Mouse (Mus musculus) CH12.LX (cell line): ENCODE results near the gene Pgm5. TPM values are rescaled to one million over a fixed set of nuclear protein-coding genes. Genes with fewer than 3 reads are reported as not detected.
A peak's percentile ranks its signal among the peaks of the same experiment; 100 is the strongest.

Source experiments
- DNase-seq: peaks from one replicate; pipeline ENCODE4 v3.0.0-alpha.2; 2013; ENCODE audit errors: extremely low read depth
- H3K27ac ChIP-seq: 2 replicates; pipeline ENCODE4 v1.5.1; 2012; ENCODE audit warnings: low read depth, mild to moderate bottlenecking, control low read depth, moderate library complexity; ENCODE audit not compliant: insufficient read depth
- H3K27me3 ChIP-seq: replicated peaks from 2 replicates; pipeline ENCODE3; 2012; ENCODE audit warnings: inconsistent platforms
- H3K36me3 ChIP-seq, 2 experiments: replicated peaks in 1 of 2; 2 replicates each; pipeline versions ENCODE3 to v1.6.1; 2012; ENCODE audit warnings: inconsistent platforms in 1 of 2, low read length in 1 of 2, mild to moderate bottlenecking in 1 of 2, mixed read lengths in 1 of 2, moderate library complexity in 1 of 2; ENCODE audit not compliant: control insufficient read depth in 1 of 2, insufficient read depth in 1 of 2
- H3K4me1 ChIP-seq, 2 experiments: 2 replicates each; pipeline ENCODE4 v1.6.1; 2012; ENCODE audit warnings: inconsistent platforms in 1 of 2, moderate library complexity in 1 of 2; ENCODE audit not compliant: insufficient read depth in 2 of 2, control insufficient read depth in 1 of 2
- H3K4me2 ChIP-seq: 2 replicates; pipeline ENCODE4 v1.6.1; 2012; ENCODE audit warnings: low read depth, mild to moderate bottlenecking, control low read depth; ENCODE audit not compliant: poor library complexity, insufficient read depth, severe bottlenecking
- H3K4me3 ChIP-seq, 3 experiments: fragments of 150-350 bp in 1 of 3; sonication (generic) in 1 of 3; replicated peaks in 1 of 3; 2 replicates each; pipeline versions ENCODE3 to v1.5.1; 2011 to 2012; ENCODE audit warnings: low read depth in 2 of 3, low read length in 2 of 3, mild to moderate bottlenecking in 2 of 3, moderate library complexity in 2 of 3, control low read depth in 1 of 3, improper control_type of control experiment in 1 of 3, inconsistent platforms in 1 of 3, mixed read lengths in 1 of 3; ENCODE audit not compliant: poor library complexity in 1 of 3
- H3K79me2 ChIP-seq: replicated peaks from 2 replicates; pipeline ENCODE4 v1.6.1; 2012; ENCODE audit warnings: mild to moderate bottlenecking, moderate library complexity; ENCODE audit not compliant: control insufficient read depth, poor library complexity, insufficient read depth, severe bottlenecking; ENCODE audit errors: extremely low read depth
- H3K9ac ChIP-seq: 2 replicates; pipeline ENCODE4 v1.6.1; 2012; ENCODE audit warnings: low read depth, mild to moderate bottlenecking, control low read depth, moderate library complexity; ENCODE audit not compliant: insufficient read depth
- H3K9me3 ChIP-seq: replicated peaks from 2 replicates; pipeline ENCODE3; 2012; ENCODE audit warnings: low read length, inconsistent platforms, mixed read lengths
- CHD1 ChIP-seq: IDR thresholded peaks from 2 replicates; pipeline ENCODE4 v1.6.1; 2012; ENCODE audit warnings: low read depth, low read length, improper control_type of control experiment, inconsistent platforms
- CTCF ChIP-seq, 2 experiments: IDR thresholded peaks in 1 of 2; conservative IDR thresholded peaks in 1 of 2; 2 replicates each; pipeline ENCODE4 v1.5.1; 2011 to 2012; ENCODE audit warnings: low read depth in 2 of 2, low read length in 2 of 2, improper control_type of control experiment in 1 of 2, inconsistent platforms in 1 of 2, mild to moderate bottlenecking in 1 of 2, moderate library complexity in 1 of 2
- EP300 ChIP-seq: IDR thresholded peaks from 2 replicates; pipeline ENCODE4 v1.6.1; 2011; ENCODE audit warnings: low read length, improper control_type of control experiment
- ETS1 ChIP-seq: conservative IDR thresholded peaks from 2 replicates; pipeline ENCODE4 v1.6.1; 2012; ENCODE audit warnings: low read depth, mild to moderate bottlenecking, inconsistent platforms, low read length, improper control_type of control experiment, moderate library complexity
- JUN ChIP-seq: IDR thresholded peaks from 2 replicates; pipeline ENCODE4 v1.6.1; 2011; ENCODE audit warnings: low read depth, mild to moderate bottlenecking, low read length, improper control_type of control experiment, moderate library complexity; ENCODE audit not compliant: insufficient read depth
- MAX ChIP-seq: IDR thresholded peaks from 2 replicates; pipeline ENCODE4 v1.6.1; 2011; ENCODE audit warnings: low read length, improper control_type of control experiment
- MAZ ChIP-seq: IDR thresholded peaks from 2 replicates; pipeline ENCODE4 v1.6.1; 2012; ENCODE audit warnings: low read depth, mild to moderate bottlenecking, inconsistent platforms, low read length, improper control_type of control experiment, moderate library complexity
- MEF2A ChIP-seq: IDR thresholded peaks from 2 replicates; pipeline ENCODE4 v1.6.1; 2014; ENCODE audit warnings: low read depth, mild to moderate bottlenecking, inconsistent platforms, low read length, improper control_type of control experiment, borderline replicate concordance
- MYC ChIP-seq: IDR thresholded peaks from 2 replicates; pipeline ENCODE4 v1.6.1; 2011; ENCODE audit warnings: low read depth, mild to moderate bottlenecking, improper control_type of control experiment, low read length
- NELFE ChIP-seq: IDR thresholded peaks from 2 replicates; pipeline ENCODE4 v1.6.1; 2011; ENCODE audit warnings: low read depth, low read length, improper control_type of control experiment
- NRF1 ChIP-seq: IDR thresholded peaks from 2 replicates; pipeline ENCODE4 v1.6.1; 2014; ENCODE audit warnings: low read depth, mild to moderate bottlenecking, inconsistent platforms, low read length, improper control_type of control experiment, moderate library complexity
- TCF12 ChIP-seq: IDR thresholded peaks from 2 replicates; pipeline ENCODE4 v1.6.1; 2014; ENCODE audit warnings: low read depth, mild to moderate bottlenecking, inconsistent platforms, low read length, improper control_type of control experiment
- USF1 ChIP-seq: IDR thresholded peaks from 2 replicates; pipeline ENCODE4 v1.6.1; 2014; ENCODE audit warnings: low read depth, mild to moderate bottlenecking, inconsistent platforms, low read length, improper control_type of control experiment
- dilution Hi-C: fragments of 300-500 bp; cut with MboI; formaldehyde crosslinking; loops from 2 replicates; pipeline ENCODE4 v1.14.3; 2020; ENCODE audit warnings: low sequenced_read_pairs; ENCODE audit not compliant: extremely low pct_unique_long_range_greater_than_20kb, extremely low pct_ligation_motif_present
- in situ Hi-C: fragments of 300-500 bp; cut with MboI; formaldehyde crosslinking; loops from 3 replicates; pipeline ENCODE4 v1.14.3; 2019; ENCODE audit warnings: low sequenced_read_pairs, low pct_ligation_motif_present, low pct_unique_long_range_greater_than_20kb, mixed read lengths
- polyA plus RNA-seq: library from polyadenylated mRNA; unstranded; fragments of >175 nt; gene quantifications from 2 replicates; pipeline ENCODE4 v1.2.1, GENCODE M21; 2012; ENCODE audit warnings: low read depth; ENCODE audit not compliant: insufficient read length
- total RNA-seq, 2 experiments: library from RNA; depleted of rRNA; stranded (reverse); fragments of 300-350 nt in 1 of 2; fragments of >200 nt in 1 of 2; gene quantifications; 2 replicates each; pipeline ENCODE4 v1.2.3; 2012 to 2014

The Pgm5 gene
- total and polyA plus RNA-seq, 3 experiments = not detected

DNA sequence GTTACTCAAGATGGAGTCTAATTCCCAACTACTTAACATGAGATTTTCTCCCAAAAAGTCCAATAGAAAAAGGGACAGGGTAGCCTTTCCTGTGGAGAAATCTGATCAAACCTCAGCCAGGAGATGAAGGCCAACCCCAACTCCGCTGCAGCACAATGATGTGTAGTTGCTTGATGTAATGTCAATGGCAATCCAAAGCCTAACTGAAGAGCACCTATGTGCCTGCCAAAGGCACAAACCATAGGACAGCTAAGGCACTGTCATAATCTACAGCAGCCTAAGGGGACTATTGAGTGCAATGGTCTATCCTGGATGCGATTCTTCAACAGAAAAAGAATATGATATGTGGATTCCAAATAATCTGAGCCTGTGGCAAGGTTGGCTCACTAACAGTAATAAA lies 41.2 kb upstream of the Pgm5 start:
- Histone ChIP-seq H3K4me3 (no peak overlapping the region), H3K79me2 (no peaks in the 10 kb centered on the region), H3K27me3 (no peaks in the 10 kb centered on the region), H3K27ac (no peak overlapping the region), H3K9ac (no peak overlapping the region), H3K4me2 (no peak overlapping the region), H3K4me1 (no peaks in the 10 kb centered on the region), H3K36me3 (no peaks in the 10 kb centered on the region), H3K9me3 (peaks cover 15% of the 10 kb centered on the region)
- dilution Hi-C loops (no loop called here), in situ Hi-C loops (no loop called here)
- TF ChIP-seq NRF1 (no peak), ETS1 (no peak), JUN (no peak)
- DNase-seq = no peak

- H3K27me3 ChIP-seq = no peaks in the 10 kb centered on the region
- no peak overlapping the region for H3K27ac ChIP-seq
- H3K9me3 ChIP-seq = peaks cover 15% of the 10 kb centered on the region
- H3K4me2 ChIP-seq = no peak overlapping the region
- no peak overlapping the region for H3K9ac ChIP-seq
- H3K36me3 ChIP-seq = no peaks in the 10 kb centered on the region
- no peak for DNase-seq
- dilution Hi-C loops (no loop called here), in situ Hi-C loops (no loop called here)
- no peaks in the 10 kb centered on the region for H3K4me1 ChIP-seq
- H3K4me3 ChIP-seq = no peak overlapping the region
- TF ChIP-seq NRF1 (no peak), CTCF (conservative IDR thresholded peaks at IDR 0.05 in 1 of 2, IDR thresholded peaks at IDR 0.05 in 1 of 2; ENCODE audit: low read depth in 2 of 2, low read length in 2 of 2) (0 out of 4 replicates have a peak, but pooled peaks of 1 of the 2 experiments have one; percentile 14)
- no peaks in the 10 kb centered on the region for H3K79me2 ChIP-seq
Measured at GRCm38 (mm10) chr19:24902256-24902655, 40.6 kb upstream of the Pgm5 start.

DNA sequence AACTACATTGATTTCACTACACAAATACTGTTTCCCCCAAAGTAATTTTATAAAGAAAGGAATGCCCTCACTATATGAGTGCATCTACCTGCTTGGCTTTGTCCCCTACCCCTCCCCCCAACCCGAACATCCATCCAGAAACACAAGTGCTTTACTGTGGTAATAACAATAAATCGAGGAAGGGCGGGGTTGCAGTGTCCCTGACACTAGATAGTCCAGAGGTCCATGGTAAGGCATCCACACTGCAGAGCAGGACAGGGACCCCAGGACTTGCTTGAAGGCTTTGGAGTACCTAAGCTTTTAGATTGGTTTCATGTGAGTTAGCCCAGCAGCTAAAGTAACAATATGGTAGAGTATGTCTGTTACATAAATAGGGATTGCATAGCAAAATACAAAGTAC lies 40.0 kb upstream of the Pgm5 start:
- TF ChIP-seq USF1 = no peak
- no peak for TF ChIP-seq JUN
- no peak for TF ChIP-seq MEF2A
- TF ChIP-seq CHD1 = no peak
- no peak for TF ChIP-seq TCF12
- TF ChIP-seq MAZ = no peak
- no peak for TF ChIP-seq MAX
- TF ChIP-seq MYC = no peak
- TF ChIP-seq NELFE = no peak
- no peak for TF ChIP-seq EP300

More for the DNA sequence above, 40.0 kb upstream of the Pgm5 start:
- no peaks in the 10 kb centered on the region for H3K79me2 ChIP-seq
- no peak overlapping the region for H3K4me2 ChIP-seq
- peaks cover 15% of the 10 kb centered on the region for H3K9me3 ChIP-seq
- dilution Hi-C loops = no loop called here
- H3K27ac ChIP-seq = no peak overlapping the region
- no peak overlapping the region for H3K4me3 ChIP-seq
- no peaks in the 10 kb centered on the region for H3K4me1 ChIP-seq
- in situ Hi-C loops = no loop called here
- H3K9ac ChIP-seq = no peak overlapping the region
- H3K36me3 ChIP-seq = no peaks in the 10 kb centered on the region
- no peak for DNase-seq
- H3K27me3 ChIP-seq = no peaks in the 10 kb centered on the region
